Mouse (Mus musculus) A20 (cell line): ENCODE measurements around the gene Nup160.

Experiments
- DNase-seq: peaks from one replicate; pipeline ENCODE4 v3.0.0-alpha.2; 2011; ENCODE audit warnings: low read depth, low spot score

Nup160 gene

DNA sequence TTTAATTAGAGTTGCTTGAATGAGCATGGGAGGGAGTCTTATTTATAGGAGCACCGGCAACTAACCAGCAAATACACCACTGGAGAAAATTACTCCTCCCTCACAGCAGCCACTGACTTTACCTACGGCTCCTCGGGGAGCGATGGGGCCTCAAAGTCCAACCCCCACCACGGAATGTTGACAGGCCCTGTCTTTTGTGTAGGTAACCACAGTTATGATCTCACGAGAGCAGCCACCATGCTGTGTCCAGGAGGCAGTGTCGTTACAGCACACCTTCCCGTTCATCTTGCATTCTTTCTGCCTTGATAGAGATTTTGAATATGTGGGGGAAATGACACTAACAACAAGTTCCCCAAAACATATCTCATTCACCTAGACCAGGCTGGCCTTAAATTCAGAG, at the start of gene Nup160:
Gene Nup160 (plus strand): TSS at position 209 of the 400 bp plus-strand sequence.
- DNase-seq, result peak; percentile 46

DNA sequence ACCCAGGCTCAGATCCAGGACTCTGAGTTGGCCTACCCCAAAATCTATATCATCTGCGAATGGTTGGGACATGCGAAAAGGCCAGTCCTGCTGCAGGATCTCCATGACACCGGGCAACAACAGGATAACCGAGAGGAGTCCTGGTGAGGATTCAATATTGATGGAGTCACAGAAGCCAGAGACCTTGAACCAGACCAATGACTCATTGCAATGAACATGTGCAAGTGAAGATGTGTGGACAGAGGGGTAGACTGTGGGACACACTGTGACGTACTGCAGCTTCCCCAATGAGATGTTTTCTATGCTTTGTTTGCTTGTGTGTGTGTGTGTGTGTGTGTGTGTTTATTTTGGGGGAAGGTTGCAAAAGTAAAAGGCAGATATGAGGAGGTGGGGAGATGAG, 48.8 kb upstream of the Nup160 start:
- no peak for DNase-seq

DNA sequence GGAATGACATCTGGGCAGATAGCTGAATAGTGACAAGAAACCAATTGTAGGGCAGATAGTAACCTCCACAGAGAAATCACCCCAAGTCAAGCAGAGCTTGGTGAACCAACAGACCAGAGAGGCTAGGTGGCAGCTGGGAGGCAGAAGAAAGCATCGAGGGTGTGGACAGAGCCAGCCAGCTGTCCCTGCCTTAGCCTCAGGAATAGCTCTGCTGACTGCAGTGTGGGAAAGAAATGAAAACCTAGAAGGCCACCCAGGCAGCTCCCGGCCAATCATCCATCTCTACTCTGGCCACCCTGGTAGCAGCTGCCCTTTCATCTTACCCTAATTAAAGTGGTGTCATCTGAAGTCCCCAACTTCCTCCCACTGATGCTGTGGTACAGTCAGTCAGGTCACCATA, 47.5 kb upstream of the Nup160 start:
- no peak for DNase-seq

DNA sequence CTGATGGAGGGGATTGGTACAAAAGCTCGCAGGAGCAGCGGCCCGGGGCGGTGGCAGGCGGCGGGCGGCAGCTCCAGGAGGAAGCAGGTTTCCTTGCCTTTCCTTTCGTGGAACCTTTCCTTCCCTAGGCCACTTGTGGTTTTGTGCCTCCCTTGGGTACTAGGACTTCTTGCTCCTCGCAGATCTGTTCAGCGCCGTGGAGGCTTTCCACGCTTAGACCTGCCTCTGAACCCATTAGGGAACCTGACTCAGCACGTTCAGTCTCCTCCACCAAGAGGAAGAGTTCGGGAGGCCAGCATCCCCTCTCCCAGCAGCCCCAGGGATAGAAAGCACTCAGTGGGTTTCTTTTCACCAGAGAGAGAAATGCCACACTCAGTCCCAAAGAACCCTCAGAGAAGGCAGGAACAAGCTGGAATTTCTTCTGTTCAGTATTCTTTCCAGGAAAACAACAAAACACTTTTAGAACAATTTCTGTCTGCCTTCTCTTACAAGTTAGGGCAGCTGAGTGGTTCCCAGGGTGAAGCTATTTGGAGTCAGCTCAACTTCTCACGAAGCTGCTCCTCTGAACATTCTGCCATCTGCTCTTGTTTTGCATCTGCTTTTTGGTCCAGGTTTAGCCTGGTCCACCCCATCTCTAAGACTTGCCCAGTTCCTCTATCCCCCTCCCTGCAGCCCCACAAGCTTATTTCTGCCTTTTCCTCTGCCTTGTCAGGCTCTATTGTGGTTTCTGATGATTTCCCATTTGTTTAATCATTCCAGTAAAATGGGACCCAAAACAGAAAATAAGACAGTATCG, 44.9 kb upstream of the Nup160 start:
- no peak for DNase-seq

DNA sequence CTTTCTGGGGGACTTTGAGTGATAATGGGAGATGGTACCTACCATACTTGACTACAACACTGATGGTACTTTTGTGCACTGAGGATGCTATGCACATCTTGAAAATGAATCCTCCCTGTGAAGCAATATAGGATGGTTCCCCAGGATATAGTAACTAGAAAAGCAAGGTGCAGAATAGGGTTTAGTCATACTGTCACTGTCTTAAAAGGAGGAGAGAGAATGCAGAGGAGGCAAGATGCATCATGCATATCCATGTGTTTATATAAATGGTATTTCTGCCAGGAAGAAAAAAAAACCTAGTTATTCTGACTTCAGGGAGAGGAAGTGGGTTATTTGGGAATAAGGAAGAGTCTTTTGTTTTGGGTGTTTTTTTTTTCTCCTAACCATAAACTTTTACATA, 42.3 kb upstream of the Nup160 start:
- DNase-seq, result no peak

DNA sequence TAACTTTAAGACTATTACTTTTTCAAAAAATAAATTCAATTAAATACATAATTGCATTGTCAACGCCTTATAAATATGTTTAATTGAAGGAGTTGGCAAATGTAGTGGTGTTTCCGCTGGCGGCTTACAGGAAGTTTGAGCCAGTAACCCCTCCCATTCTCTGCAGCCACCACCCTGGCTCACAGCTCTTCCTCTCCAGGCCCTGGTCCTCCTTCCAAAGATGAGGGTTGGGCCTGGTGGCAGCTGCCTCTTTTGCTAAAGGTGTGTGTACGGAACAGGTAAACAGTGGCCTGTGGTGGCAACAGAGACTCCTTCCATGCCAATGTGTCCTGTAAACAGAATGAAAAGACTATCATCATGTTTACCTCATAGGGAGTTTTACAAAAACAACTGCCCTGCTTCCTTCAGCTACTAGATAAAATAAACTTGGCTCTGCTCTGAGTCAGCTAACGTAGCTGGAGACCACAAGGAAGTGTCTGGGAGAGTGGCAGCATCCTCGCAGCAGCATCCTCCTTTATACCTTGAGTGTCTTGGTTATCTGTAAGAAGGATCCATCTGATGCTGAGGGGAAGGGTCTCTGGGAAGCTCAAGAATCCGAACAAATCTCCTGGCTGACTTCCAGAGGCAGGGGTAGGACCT, 41.8 kb upstream of the Nup160 start:
- no peak for DNase-seq

DNA sequence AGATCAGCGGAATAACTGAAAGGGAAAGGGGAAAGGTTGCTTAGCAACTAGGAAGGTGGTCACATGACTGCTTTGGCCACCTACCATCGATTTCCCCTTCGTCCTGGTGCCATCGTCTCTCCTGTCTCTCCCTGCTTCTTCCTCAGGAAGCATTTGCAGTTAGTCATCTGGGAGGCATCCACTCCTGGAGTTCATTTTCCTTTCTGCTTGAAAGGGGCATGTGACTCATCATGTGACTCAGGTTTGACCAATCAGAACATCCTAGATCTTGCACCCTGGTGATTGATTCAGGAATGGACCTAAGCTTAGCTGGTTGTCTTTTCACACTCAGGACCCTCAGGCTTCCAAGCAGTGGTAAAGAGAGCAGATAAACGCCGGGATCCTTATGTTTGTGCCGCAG, 40.2 kb upstream of the Nup160 start:
- no peak for DNase-seq

DNA sequence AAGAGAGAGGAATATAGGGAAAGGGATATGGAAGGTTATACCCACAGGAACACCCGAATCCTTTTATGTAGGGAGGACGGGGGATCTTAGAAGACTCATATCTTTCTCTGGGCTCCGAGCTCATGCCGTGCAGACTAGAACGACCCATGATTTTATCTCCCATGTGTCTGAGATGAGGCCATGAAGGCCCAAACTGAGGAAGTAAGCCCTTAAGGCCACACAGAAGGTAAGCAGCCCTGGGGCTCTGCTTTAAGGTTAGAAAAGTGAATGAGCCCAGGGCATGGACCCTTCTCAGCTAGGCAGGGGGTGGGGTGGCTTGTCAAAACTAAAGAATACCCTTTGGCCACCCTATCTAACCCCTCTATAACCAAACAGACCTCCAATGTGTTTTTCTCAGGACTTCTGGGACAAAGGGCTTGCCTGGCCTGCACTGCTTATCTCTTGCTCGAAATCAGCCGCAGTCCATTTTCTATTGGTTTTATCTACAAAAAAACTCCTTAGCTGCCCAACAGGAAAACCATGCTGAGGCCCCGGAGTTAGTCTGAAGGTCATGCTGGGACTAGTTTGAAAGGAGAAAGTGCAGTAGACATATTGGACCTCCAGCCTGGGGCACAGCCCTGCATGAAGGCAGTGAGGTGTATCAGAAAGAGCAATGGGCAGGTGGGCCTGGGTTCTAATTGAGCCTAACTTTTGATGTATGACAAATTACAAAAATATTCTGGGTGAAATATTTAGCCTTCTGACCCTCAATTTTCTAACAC, 37.8 kb upstream of the Nup160 start:
- DNase-seq, result no peak

DNA sequence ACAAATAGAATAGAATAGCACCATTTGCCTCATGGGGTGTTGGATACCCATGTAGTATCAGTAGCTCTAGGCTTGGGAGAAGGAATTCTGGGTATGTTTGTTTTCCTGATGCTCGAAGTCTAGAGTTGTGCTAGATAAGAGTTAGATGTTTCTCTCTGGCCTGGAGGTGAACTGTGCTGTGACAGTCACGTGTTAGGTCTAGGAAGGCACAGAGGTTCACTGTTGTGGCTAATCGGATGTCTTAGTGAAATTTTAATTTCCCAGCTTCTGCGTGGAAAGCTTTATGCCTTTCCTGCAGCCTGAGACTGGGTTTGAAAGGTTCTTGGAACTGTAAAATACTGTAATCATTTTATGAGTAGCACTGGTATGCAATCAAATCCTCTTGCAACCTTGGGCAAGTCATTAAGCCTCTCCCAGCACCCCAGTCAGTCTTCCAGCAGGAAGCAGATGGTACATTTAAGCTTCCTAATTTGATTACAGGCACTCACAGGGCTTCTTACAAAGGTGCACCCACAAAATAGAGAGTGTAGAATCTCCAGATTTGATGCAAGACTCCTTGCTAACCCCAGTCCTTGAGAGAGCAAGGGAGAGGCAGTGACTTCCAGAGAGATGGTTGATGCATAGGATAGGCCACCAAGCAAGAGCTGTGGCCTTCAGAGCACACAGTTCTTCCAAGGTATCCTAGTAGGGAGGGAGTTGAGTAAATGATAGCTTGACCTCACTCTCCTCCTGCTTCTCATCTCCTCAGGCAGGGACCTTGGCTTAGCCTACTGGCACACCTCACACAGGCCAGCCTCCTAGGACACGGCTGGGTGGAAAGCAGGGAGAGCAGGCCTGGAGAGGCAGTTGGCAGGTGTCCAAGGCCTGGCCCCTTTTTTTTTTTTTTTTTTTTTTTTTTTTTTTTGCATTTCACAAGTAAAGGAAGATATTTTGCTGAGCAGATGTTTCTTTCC, 37.0 kb upstream of the Nup160 start:
- DNase-seq, result no peak

DNA sequence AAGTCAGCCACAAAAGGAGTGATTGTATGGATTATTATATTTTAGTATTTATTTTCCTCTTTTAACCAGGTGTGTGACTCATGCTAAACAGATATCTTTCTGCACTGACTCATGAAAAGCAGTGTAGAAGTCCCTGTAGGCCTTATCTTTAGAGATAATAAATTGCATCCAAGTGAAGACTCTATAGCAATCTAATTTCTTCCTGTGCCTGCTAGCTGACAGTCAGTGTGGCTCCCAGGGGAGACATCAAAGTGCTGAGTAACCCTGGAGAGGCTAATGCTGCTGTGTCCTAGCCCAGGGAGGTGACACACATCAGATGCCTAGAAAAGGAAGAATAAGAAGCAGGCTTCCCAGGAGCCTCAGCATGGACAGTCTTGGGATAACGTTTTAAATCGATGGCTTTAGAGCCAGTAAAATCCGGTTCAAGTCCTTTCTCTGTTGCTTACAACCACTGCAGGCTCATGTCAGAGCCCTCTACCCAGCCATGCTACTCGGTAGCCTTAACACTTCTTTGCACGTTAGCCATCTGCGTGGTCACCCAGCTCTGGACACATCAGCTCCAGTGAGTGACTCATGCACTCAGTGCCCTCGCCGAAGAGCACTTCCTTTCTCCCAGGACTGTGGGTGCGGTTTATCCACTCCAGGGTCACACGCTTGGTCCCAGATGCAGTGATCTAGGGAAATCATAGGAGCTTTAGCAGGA, 35.9 kb upstream of the Nup160 start:
- no peak for DNase-seq

DNA sequence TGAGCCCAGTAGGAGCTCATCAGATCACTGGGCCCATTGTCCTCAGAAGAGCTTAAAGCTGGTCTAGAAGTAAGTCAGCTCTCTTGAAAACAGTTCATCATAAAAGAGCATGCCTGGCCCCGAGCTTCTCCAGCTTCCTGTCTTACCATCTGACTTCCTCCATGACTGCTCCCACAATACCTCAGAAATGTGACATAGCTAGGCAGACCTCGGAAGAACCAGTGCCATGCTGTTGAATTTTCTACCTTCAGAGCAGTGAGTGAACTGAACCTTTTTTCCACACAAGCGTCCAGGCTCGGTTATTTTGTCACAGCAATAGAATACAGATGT, 35.3 kb upstream of the Nup160 start:
- DNase-seq, result no peak

DNA sequence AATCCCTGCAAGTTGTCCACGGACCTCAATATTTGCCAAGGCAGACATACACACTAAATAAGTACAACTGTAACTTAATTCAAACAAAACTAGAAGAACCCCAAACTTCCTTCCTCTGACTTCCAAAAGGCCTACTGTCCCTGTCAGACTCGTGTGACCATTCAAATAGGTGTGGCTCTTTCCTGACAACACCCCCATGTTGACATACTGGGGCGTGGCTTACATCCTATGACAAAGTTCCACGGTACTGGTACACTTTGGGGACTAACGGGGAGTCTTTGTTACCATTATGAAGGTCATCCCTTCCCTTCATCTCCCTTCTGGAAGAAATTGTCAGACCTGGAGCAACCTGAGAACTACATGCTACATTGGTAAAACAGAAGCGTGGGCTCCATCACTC, 29.9 kb upstream of the Nup160 start:
- DNase-seq, result no peak

DNA sequence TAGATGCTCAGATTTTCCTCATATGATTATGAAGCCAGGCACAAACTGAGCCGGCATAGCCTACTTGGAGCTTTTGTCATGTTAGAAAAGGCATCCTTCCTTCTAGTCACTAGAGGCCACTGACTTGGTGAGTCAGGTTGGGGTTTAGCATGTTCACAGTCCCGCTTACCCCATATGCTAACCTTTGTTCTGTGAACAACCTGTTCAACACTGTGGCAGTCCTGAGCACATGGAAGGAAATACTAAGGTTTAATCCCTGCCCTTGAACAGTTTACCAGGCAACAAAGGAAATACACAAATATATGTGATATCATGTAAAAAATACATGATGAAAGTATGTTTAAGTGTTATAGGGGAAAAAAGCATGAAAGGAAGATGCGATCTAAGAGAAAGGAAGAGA, 27.6 kb upstream of the Nup160 start:
- no peak for DNase-seq

DNA sequence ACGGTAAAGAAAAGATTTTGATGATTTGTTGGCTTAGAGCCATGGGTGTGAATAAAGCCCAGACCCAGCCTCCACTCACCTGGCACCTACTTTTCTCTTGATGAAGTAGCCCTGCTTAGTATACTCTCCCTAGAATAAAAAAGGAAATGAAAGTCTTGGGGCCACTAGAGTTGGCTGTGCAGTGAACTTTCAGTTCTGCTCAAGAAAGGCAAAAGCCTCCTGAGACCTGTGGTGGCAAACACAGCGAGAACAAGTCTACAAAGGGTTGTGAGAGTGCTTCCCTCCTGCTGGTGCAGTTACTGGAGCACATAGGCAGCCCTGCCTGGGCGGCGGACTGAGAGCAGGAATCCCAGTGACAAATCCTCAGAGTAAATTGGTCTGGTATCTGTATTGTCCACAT, 27.1 kb upstream of the Nup160 start:
- peak; percentile 89 for DNase-seq

DNA sequence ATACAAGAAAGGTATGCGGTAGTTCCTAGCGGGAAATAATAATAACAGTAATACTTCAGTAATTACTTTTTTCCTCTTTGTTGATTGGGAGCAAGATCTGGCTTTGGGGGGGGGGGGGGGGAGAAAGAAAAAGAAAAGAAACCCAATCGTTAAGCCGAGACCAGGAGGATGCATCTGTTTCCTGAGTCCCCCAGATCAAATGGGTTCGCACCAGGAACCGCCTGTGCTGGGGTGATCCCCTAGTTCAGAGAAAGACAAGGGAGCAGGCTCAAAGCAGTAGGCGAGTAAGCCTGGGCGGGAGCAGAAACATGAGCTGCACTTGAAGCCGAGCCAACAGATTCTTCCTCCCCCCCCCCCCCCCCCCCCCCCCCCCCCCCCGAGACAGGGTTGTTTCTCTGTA, 24.9 kb upstream of the Nup160 start:
- no peak for DNase-seq

DNA sequence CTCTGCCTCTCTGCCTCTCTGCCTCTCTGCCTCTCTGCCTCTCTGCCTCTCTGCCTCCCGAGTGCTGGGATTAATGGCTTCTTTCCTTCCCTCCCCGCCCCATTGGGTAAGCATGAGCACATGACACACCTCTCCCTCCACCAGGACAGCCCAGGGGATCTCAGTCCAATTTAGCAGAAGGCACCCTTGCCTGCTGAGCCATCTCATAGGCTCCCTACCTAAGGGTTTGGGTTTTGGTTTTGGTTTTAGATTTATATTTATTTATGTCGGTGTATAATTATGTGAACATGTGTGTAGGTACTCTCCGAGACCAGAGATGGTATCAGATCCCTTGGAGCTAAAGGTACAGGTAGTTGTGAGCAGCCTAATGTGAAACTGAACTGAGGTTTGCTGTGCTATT, 24.0 kb upstream of the Nup160 start:
- no peak for DNase-seq

DNA sequence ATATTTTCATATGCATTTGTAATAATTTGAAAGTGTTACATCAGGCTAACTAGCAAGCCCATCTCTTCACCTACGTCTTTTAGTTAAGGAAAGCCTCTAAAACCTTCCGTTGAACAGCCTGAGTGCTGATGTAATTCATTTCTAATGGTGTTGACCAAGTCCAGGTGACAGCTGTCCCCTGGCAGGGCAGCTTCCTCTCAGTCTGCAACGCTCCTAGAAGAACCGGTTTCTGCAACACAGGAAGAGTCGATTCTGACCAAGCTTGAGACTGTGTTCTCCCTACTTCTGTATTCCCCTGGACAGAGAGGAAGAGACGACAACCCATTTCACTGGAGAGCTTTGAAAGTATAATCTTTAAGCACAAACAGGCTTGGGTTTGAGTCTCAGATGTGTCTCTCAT, 21.6 kb upstream of the Nup160 start:
- DNase-seq, result no peak

DNA sequence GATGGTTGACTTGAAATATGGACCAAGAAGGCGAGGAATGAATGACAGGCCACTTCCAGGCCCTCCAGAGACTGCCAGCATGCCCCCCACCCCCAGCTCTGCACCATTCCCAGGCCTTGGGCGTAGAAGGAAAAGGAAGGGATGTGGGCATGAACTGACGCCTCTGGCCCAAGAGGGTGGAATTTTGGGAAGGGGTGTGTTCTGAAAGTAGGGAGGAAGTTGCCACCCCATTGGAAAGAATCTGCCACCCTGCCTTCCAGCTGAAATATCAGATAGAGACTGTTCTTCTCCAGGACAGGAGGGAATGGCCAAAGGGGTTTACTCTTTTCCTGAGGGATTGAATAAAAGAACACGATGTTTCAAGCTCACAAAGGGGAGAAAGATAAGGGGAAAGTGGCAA, 18.4 kb upstream of the Nup160 start:
- DNase-seq, result no peak

DNA sequence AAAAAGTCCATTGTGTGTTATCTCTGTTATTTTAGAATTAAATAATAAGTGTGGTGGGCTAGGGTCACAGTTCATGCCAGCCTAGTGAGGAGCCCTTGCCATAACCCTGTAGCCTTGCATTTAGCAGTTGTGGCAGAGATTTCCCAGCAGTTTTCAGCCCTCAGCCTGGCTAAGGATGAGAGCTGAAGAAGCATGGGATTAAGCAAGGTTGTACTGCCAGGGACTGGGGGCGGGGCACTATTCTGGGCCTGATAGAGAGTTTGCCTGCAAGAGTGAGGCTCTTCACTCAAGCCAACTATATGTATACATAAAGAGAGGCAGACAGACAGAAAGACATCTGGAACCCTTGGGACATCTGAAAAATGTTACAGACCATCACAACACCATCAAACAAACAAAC, 18.0 kb upstream of the Nup160 start:
- DNase-seq, result no peak

DNA sequence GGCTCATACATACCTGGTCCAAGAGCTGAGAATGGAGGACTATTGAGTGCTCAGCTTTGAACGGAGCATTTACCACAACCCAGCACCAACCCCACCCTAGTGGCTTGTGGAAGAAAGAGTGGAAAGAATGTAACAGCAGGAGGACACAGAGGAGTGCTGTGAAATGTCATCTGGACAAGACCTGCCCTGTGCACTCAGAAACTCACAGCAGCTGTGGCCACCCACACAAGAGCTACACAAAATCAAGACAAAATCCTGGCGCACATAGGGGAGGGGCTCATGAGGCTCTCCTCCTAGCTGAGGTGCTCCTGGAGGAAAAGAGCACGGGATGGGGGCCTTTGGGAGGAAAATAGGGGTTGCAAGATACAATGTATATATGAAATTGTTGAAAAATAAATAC, 17.4 kb upstream of the Nup160 start:
- DNase-seq, result no peak

DNA sequence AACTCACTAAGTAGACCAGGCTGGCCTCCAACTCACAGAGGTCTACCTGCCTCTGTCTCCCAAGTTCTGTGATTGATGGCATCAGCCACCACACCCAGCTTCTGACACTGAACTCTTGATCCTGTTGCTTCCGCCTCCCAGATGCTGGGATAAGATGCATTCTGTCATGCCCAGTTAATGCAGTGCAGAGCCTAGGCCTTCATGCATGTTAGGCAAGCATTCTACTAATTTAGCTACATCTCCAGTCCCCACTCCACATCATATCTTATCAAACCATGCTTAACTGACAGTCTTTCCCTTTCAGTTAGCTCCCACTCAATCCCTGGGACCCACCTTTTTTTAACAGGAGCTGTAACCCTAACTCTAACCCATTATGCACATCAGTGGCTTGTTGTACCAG, 16.1 kb upstream of the Nup160 start:
- DNase-seq, result no peak
